Mouse (Mus musculus) hindbrain, embryonic 11.5 days (tissue): ENCODE measurements around the gene Cfap20. TPM values are rescaled to one million over a fixed set of nuclear protein-coding genes. Genes with fewer than 3 reads are reported as not detected.
"Not testable (repeated sequence)": the region's sequence is repeated elsewhere in the genome, so short reads cannot be mapped to it uniquely, and the experiment has no call there.

Experiments
- ATAC-seq: fragments of 200-750 bp; cut with Nextera tagmentation; 2 replicates; pipeline ENCODE4 v1.8.0; 2017; ENCODE audit warnings: mild to moderate bottlenecking, moderate TSS enrichment, moderate library complexity; ENCODE audit not compliant: low FRiP score
- DNase-seq: peaks from one replicate; pipeline ENCODE4 v3.0.0-alpha.2; 2015; ENCODE audit warnings: low spot score
- H3K27ac ChIP-seq: fragments of 300-500 bp; sonication (generic); 2 replicates; pipeline ENCODE4 v1.5.1; 2014; ENCODE audit warnings: mild to moderate bottlenecking, low read depth, low read length
- H3K27me3 ChIP-seq: fragments of 300-500 bp; sonication (generic); 2 replicates; pipeline ENCODE4 v1.6.1; 2014; ENCODE audit warnings: mild to moderate bottlenecking, low read length, moderate library complexity, mixed read lengths; ENCODE audit not compliant: control insufficient read depth, insufficient read depth
- H3K36me3 ChIP-seq: fragments of 300-500 bp; sonication (generic); 2 replicates; pipeline ENCODE4 v1.6.1; 2014; ENCODE audit warnings: mild to moderate bottlenecking, low read length, moderate library complexity, mixed read lengths; ENCODE audit not compliant: control insufficient read depth, insufficient read depth
- H3K4me1 ChIP-seq: fragments of 300-500 bp; sonication (generic); replicated peaks from 2 replicates; pipeline ENCODE4 v1.6.1; 2014; ENCODE audit warnings: low read length, mixed read lengths; ENCODE audit not compliant: control insufficient read depth, insufficient read depth
- H3K4me2 ChIP-seq: fragments of 300-500 bp; sonication (generic); replicated peaks from 2 replicates; pipeline ENCODE4 v1.6.1; 2014; ENCODE audit warnings: mild to moderate bottlenecking, low read depth, low read length
- H3K4me3 ChIP-seq: fragments of 300-500 bp; sonication (generic); 2 replicates; pipeline ENCODE4 v1.5.1; 2014; ENCODE audit warnings: low read depth, low read length
- H3K9ac ChIP-seq: fragments of 300-500 bp; sonication (generic); 2 replicates; pipeline ENCODE4 v1.6.1; 2014; ENCODE audit warnings: low read depth, low read length
- H3K9me3 ChIP-seq: fragments of 300-500 bp; sonication (generic); 2 replicates; pipeline ENCODE4 v1.6.1; 2016; ENCODE audit warnings: low read length; ENCODE audit not compliant: control insufficient read depth
- WGBS: fragments of 180-500 bp; shearing (Covaris S2); extraction: QIAGEN DNeasy Blood & Tissue Kit; methylation state at CpG from one replicate; pipeline ENCODE4 v1.1.7; 2014; 5-methylcytosine and 5-hydroxymethylcytosine counted together
- polyA plus RNA-seq: library from polyadenylated mRNA; unstranded; fragments of >200 nt; fragmentation: Nextera tagmentation; extraction: Ambion mirVana; gene quantifications from 2 replicates; pipeline ENCODE4 v1.2.1, GENCODE M21; 2014

Cfap20 gene
- polyA plus RNA-seq, 1 experiment from 2014 or later = 145 TPM

- Histone ChIP-seq H3K9me3 (no peaks in the 10 kb centered on the region), H3K36me3 (no peaks in the 10 kb centered on the region), H3K4me2 (no peak overlapping the region), H3K9ac (no peak overlapping the region), H3K4me1 (no peaks in the 10 kb centered on the region), H3K4me3 (no peak overlapping the region), H3K27me3 (no peaks in the 10 kb centered on the region), H3K27ac (no peak overlapping the region)
- WGBS = 94% methylated on average over 3 of the region's 3 CpGs
- DNase-seq (no peak), ATAC-seq (no peak)
These were observed 50.2 kb downstream of the Cfap20 start for GRCm38 (mm10) chr8:95384501-95384900.

DNA sequence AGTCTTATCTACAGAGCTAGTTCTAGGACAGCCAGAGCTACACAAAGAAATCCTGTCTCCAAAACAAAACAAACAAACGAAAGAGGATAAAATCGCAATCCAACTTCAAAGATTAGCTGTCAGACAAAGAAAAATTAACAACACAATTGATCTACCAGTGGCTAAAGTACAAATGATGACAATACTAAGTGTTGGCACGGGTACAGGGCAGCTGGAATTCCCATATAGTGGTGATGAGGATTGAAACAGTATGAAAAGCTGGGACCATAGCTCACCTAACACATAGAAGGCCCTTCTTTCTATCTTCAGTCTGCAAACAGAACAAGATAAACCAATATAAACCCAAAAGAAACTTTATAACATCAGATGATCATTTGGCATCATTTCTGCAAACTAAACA lies 53.1 kb downstream of the Cfap20 start:
- Histone ChIP-seq H3K4me2 (no peak overlapping the region), H3K9me3 (no peaks in the 10 kb centered on the region), H3K27me3 (no peaks in the 10 kb centered on the region), H3K4me1 (no peaks in the 10 kb centered on the region), H3K27ac (no peak overlapping the region), H3K9ac (no peak overlapping the region), H3K36me3 (no peaks in the 10 kb centered on the region), H3K4me3 (no peak overlapping the region)
- DNase-seq = no peak
- no peak for ATAC-seq
- WGBS = 85% methylated on average over 3 of the region's 3 CpGs

GRCm38 (mm10) chr8:95380953-95381352 lies 53.7 kb downstream of the Cfap20 start:
- no peaks in the 10 kb centered on the region for H3K27me3 ChIP-seq
- H3K4me1 ChIP-seq = no peaks in the 10 kb centered on the region
- H3K9ac ChIP-seq = no peak overlapping the region
- no peaks in the 10 kb centered on the region for H3K9me3 ChIP-seq
- no peak overlapping the region for H3K27ac ChIP-seq
- H3K4me3 ChIP-seq = no peak overlapping the region
- ATAC-seq (no peak), DNase-seq (no peak)
- no peaks in the 10 kb centered on the region for H3K36me3 ChIP-seq
- no peak overlapping the region for H3K4me2 ChIP-seq

DNA sequence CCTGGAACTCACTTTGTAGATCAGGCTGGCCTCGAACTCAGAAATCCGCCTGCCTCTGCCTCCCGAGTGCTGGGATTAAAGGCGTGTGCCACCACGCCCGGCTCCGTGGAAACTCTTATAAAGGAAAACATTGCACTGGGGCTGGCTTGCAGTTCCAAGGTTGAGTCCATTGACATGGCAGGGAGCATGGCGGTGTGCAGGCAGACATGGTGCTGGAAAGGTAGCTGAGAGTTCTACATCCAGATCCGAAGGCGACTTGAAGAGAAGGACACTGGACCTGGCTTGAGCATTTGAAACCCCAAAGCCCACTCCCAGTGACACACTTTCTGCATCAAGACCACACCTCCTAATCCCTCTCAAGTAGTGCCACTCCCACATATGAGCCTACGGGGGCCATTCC lies 55.7 kb downstream of the Cfap20 start:
- not testable (repeated sequence) for H3K9me3 ChIP-seq, H3K4me2 ChIP-seq, ATAC-seq, H3K27me3 ChIP-seq, H3K36me3 ChIP-seq, H3K4me3 ChIP-seq, H3K27ac ChIP-seq, H3K9ac ChIP-seq, H3K4me1 ChIP-seq, DNase-seq
- WGBS = 97% methylated on average over 11 of the region's 11 CpGs

GRCm38 (mm10) chr8:95377863-95378291 lies 56.8 kb downstream of the Cfap20 start:
- no peaks in the 10 kb centered on the region for H3K27me3 ChIP-seq
- H3K4me1 ChIP-seq = no peaks in the 10 kb centered on the region
- no peak overlapping the region for H3K4me3 ChIP-seq
- no peak overlapping the region for H3K9ac ChIP-seq
- ATAC-seq (no peak), DNase-seq (no peak)
- H3K27ac ChIP-seq = no peak overlapping the region
- no peaks in the 10 kb centered on the region for H3K9me3 ChIP-seq
- no peak overlapping the region for H3K4me2 ChIP-seq
- H3K36me3 ChIP-seq = no peaks in the 10 kb centered on the region
- WGBS = 56% methylated on average over 7 of the region's 7 CpGs

DNA sequence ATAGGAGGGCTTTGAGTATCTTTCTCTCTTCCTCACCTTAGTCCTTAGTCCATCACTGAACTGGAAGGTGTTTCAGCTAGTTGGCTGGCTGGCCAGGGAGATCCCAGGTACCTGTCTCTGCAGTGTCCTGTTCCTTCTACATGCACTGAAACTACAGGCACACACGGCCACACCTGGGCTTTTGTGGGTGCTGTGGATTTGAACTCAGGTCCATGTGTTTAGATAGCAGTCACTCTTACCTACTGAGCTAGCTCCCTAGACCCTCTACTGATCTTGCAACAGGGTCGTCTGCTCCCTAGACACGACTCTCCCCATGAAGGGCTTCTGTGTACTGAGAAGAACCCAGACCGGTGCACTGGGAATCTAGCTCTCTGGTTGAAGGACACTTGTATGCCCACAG lies 57.6 kb downstream of the Cfap20 start:
- H3K4me3 ChIP-seq = no peak overlapping the region
- H3K27me3 ChIP-seq = no peaks in the 10 kb centered on the region
- no peaks in the 10 kb centered on the region for H3K9me3 ChIP-seq
- DNase-seq (no peak), ATAC-seq (no peak)
- no peak overlapping the region for H3K9ac ChIP-seq
- 0 out of 2 replicates have a peak, but pooled peaks cover 3% of the 10 kb centered on the region for H3K36me3 ChIP-seq
- no peak overlapping the region for H3K27ac ChIP-seq
- WGBS = 83% methylated on average over 4 of the region's 4 CpGs
- no peaks in the 10 kb centered on the region for H3K4me1 ChIP-seq
- H3K4me2 ChIP-seq = no peak overlapping the region

DNA sequence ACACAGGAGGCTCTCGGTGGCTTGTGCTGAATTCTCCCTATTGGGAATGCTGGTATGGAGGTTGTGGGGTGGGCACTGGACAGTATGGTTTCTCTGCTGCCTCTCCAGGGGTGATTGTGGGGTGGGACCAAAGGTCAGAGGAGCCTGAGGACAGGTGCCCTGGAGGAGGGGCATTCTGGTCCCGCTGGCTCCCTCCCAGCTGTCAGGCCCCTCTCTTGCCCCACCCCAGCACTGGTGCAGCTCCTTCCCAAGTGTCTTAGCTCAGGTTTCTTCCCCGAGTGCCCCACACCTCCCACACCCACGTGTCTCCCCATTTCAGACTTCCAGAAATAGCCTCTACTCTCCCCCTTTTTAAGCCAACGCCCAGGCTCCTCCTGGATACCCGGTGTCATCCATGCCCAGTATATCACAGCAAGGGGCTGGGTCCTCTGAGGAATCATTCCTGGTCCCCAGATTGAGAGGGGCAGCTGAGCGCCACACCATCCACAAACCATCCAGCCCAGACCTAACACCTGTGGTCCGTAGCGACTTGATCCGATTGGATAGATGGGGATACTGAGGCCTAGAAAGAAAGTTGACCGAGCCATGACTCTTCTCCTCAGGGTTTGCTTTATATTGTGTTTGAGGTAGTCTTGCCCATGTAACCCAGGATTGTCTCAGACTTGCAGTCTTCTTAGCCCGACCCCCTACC lies 58.2 kb downstream of the Cfap20 start:
- Histone ChIP-seq H3K4me1 (no peaks in the 10 kb centered on the region), H3K27me3 (no peaks in the 10 kb centered on the region), H3K4me2 (no peak overlapping the region), H3K4me3 (no peak overlapping the region), H3K9me3 (no peaks in the 10 kb centered on the region), H3K9ac (no peak overlapping the region), H3K27ac (no peak overlapping the region), H3K36me3 (peaks cover 3% of the 10 kb centered on the region; the same call in 1 of the 2 replicates)
- DNase-seq (no peak), ATAC-seq (no peak; the same call in 1 of the 2 replicates)
- 84% methylated on average over 12 of the region's 12 CpGs for WGBS

DNA sequence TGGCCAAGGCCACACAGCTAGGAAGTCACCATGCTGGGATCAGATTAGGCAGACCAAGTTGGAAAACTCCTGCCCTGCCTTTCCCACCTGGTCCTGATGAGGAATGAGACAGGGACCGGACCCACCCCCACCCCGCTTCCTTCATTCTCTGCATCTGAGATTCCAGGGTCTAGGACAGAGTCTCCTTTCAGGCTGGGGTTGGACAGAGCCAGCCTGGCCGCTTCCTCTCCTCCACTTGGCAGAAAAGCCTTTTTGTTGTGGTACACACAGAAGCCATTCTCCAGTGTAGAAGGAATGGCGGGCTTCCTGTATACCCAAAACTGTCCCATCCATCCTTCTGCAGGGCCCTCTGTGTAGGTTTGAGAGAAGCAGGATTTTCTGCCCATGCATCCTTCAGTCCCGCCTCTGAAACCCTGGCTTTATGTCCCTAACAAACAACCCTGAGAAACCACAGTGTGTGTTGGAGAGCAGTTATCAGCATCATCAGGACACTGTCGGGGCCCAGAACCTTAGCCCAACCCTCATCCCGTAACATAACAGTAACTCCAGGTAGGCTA lies 59.2 kb downstream of the Cfap20 start:
- Histone ChIP-seq H3K9me3 (no peaks in the 10 kb centered on the region), H3K27me3 (no peaks in the 10 kb centered on the region), H3K4me3 (no peak overlapping the region), H3K9ac (no peak overlapping the region), H3K27ac (no peak overlapping the region), H3K4me1 (no peaks in the 10 kb centered on the region), H3K4me2 (no peak overlapping the region), H3K36me3 (peaks cover 3% of the 10 kb centered on the region; the same call in 1 of the 2 replicates)
- no peak for ATAC-seq
- no peak for DNase-seq
- WGBS = 87% methylated on average over 7 of the region's 7 CpGs

GRCm38 (mm10) chr8:95374429-95374828 lies 60.2 kb downstream of the Cfap20 start:
- Histone ChIP-seq H3K9me3 (no peaks in the 10 kb centered on the region), H3K9ac (no peak overlapping the region), H3K36me3 (peaks cover 8% of the 10 kb centered on the region), H3K4me3 (no peak overlapping the region), H3K27me3 (no peaks in the 10 kb centered on the region), H3K4me2 (no peak overlapping the region), H3K27ac (no peak overlapping the region), H3K4me1 (no peaks in the 10 kb centered on the region)
- ATAC-seq (no peak), DNase-seq (no peak)
- 79% methylated on average over 3 of the region's 3 CpGs for whole genome bisulfite sequencing
